Mouse (Mus musculus) ES-Bruce4 (cell line): ENCODE results near the gene Ppl. TPM values are rescaled to one million over a fixed set of nuclear protein-coding genes. Genes with fewer than 3 reads are reported as not detected.

Source experiments
- H3K27ac ChIP-seq: 2 replicates; pipeline ENCODE4 v1.5.1; 2012; ENCODE audit warnings: low read length, inconsistent platforms; ENCODE audit not compliant: insufficient read depth
- H3K27me3 ChIP-seq: 2 replicates; pipeline ENCODE4 v1.6.1; 2012; ENCODE audit warnings: mild to moderate bottlenecking, low read length, inconsistent platforms; ENCODE audit not compliant: control insufficient read depth, poor library complexity, insufficient read depth, severe bottlenecking
- H3K36me3 ChIP-seq: 2 replicates; pipeline ENCODE4 v1.6.1; 2012; ENCODE audit warnings: inconsistent platforms, mild to moderate bottlenecking, low read length, moderate library complexity; ENCODE audit not compliant: control insufficient read depth, poor library complexity, insufficient read depth, severe bottlenecking
- H3K4me1 ChIP-seq: one replicate; pipeline ENCODE4 v1.8.1; 2011; ENCODE audit warnings: low read length; ENCODE audit not compliant: control insufficient read depth, insufficient read depth
- H3K4me3 ChIP-seq: 2 replicates; pipeline ENCODE4 v1.5.1; 2011; ENCODE audit warnings: low read depth, mild to moderate bottlenecking, low read length
- H3K9ac ChIP-seq: 2 replicates; pipeline ENCODE4 v1.6.1; 2012; ENCODE audit warnings: low read depth, mild to moderate bottlenecking, inconsistent platforms; ENCODE audit not compliant: poor library complexity, severe bottlenecking
- H3K9me3 ChIP-seq: replicated peaks from 2 replicates; pipeline ENCODE4 v1.6.1; 2012; ENCODE audit warnings: mild to moderate bottlenecking, low read length, inconsistent platforms; ENCODE audit not compliant: control insufficient read depth, poor library complexity, insufficient read depth, severe bottlenecking
- CTCF ChIP-seq: IDR thresholded peaks from one replicate; pipeline ENCODE4 v1.8.1; 2011; ENCODE audit warnings: low read depth, low read length
- EP300 ChIP-seq: IDR thresholded peaks from 2 replicates; pipeline ENCODE4 v1.6.1; 2011; ENCODE audit warnings: low read depth, low read length; ENCODE audit not compliant: insufficient read depth
- POLR2A ChIP-seq: IDR thresholded peaks from one replicate; pipeline ENCODE4 v1.8.1; 2011; ENCODE audit warnings: low read length; ENCODE audit not compliant: insufficient read depth
- polyA plus RNA-seq: library from polyadenylated mRNA; stranded (reverse); fragments of >200 nt; gene quantifications from 2 replicates; pipeline ENCODE4 v1.2.4, GENCODE M21; 2011; ENCODE audit warnings: low read depth; ENCODE audit not compliant: missing spikeins, insufficient read depth, insufficient read length

Gene Ppl
- polyA plus RNA-seq, 1 experiment: 11.4 TPM

- Histone ChIP-seq H3K4me1 (peaks cover 2% of the 10 kb centered on the region), H3K9ac (no peak overlapping the region), H3K27me3 (no peaks in the 10 kb centered on the region; the same call in 1 of the 2 replicates), H3K27ac (no peak overlapping the region), H3K36me3 (no peaks in the 10 kb centered on the region), H3K4me3 (no peak overlapping the region), H3K9me3 (no peaks in the 10 kb centered on the region)
- TF ChIP-seq EP300: no peak
- no peak for TF ChIP-seq POLR2A
- TF ChIP-seq CTCF: no peak
Observed at GRCm38 (mm10) chr16:5134623-5135330, 2.6 kb upstream of the Ppl start.

- H3K4me3 ChIP-seq: peak overlapping the region; percentile 76
- TF ChIP-seq POLR2A (no peak), CTCF (no peak), EP300 (no peak)
- no peak overlapping the region for H3K27ac ChIP-seq
- peak overlapping the region; percentile 55 for H3K9ac ChIP-seq
- H3K36me3 ChIP-seq: no peaks in the 10 kb centered on the region
- peaks cover 2% of the 10 kb centered on the region for H3K4me1 ChIP-seq
- no peaks in the 10 kb centered on the region for H3K9me3 ChIP-seq
- H3K27me3 ChIP-seq: no peaks in the 10 kb centered on the region; the same call in 1 of the 2 replicates
Observed at GRCm38 (mm10) chr16:5131251-5131922, 834 bp downstream of the Ppl start.

- Histone ChIP-seq H3K9ac (no peak overlapping the region), H3K4me1 (peaks cover 2% of the 10 kb centered on the region), H3K9me3 (no peaks in the 10 kb centered on the region), H3K27ac (no peak overlapping the region), H3K36me3 (no peaks in the 10 kb centered on the region), H3K4me3 (no peak overlapping the region), H3K27me3 (no peaks in the 10 kb centered on the region; the same call in 1 of the 2 replicates)
- TF ChIP-seq POLR2A (no peak), CTCF (no peak), EP300 (no peak)
Observed at GRCm38 (mm10) chr16:5130766-5131165, 1.5 kb downstream of the Ppl start.

GRCm38 (mm10) chr16:5130196-5130595 is 2.0 kb downstream of the Ppl start:
- no peak overlapping the region for H3K4me3 ChIP-seq
- H3K9me3 ChIP-seq: no peaks in the 10 kb centered on the region
- H3K9ac ChIP-seq: no peak overlapping the region
- H3K4me1 ChIP-seq: peaks cover 2% of the 10 kb centered on the region
- H3K27me3 ChIP-seq: no peaks in the 10 kb centered on the region; the same call in 1 of the 2 replicates
- H3K36me3 ChIP-seq: no peaks in the 10 kb centered on the region
- TF ChIP-seq POLR2A: no peak
- no peak for TF ChIP-seq EP300
- no peak for TF ChIP-seq CTCF
- no peak overlapping the region for H3K27ac ChIP-seq

GRCm38 (mm10) chr16:5123476-5123875 is 8.7 kb downstream of the Ppl start:
- no peaks in the 10 kb centered on the region for H3K27me3 ChIP-seq

GRCm38 (mm10) chr16:5119845-5120244 is 12.4 kb downstream of the Ppl start:
- no peaks in the 10 kb centered on the region for H3K36me3 ChIP-seq
- H3K9me3 ChIP-seq: no peaks in the 10 kb centered on the region
- H3K9ac ChIP-seq: no peak overlapping the region
- H3K27me3 ChIP-seq: no peaks in the 10 kb centered on the region
- H3K27ac ChIP-seq: no peak overlapping the region
- TF ChIP-seq EP300 (no peak), CTCF (no peak), POLR2A (no peak)
- no peak overlapping the region for H3K4me3 ChIP-seq
- peaks cover 4% of the 10 kb centered on the region for H3K4me1 ChIP-seq

More at GRCm38 (mm10) chr16:5123476-5123875, 8.7 kb downstream of the Ppl start:
- H3K4me3 ChIP-seq: no peak overlapping the region
- no peak for TF ChIP-seq POLR2A
- no peak for TF ChIP-seq CTCF
- TF ChIP-seq EP300: no peak
- no peak overlapping the region for H3K27ac ChIP-seq
- H3K9ac ChIP-seq: no peak overlapping the region
- H3K9me3 ChIP-seq: no peaks in the 10 kb centered on the region
- H3K4me1 ChIP-seq: peaks cover 4% of the 10 kb centered on the region
- no peaks in the 10 kb centered on the region for H3K36me3 ChIP-seq
